Mouse (Mus musculus) heart, postnatal 0 days (tissue): Measurements from ENCODE around the gene a.

Experiments used
- CTCF ChIP-seq: IDR thresholded peaks from 2 replicates; pipeline ENCODE4 v1.5.1; 2016; ENCODE audit warnings: antibody characterized with exemption, control low read depth, low read depth
- EP300 ChIP-seq: IDR thresholded peaks from 2 replicates; pipeline ENCODE4 v1.6.1; 2016; ENCODE audit warnings: antibody characterized with exemption, low read depth

DNA sequence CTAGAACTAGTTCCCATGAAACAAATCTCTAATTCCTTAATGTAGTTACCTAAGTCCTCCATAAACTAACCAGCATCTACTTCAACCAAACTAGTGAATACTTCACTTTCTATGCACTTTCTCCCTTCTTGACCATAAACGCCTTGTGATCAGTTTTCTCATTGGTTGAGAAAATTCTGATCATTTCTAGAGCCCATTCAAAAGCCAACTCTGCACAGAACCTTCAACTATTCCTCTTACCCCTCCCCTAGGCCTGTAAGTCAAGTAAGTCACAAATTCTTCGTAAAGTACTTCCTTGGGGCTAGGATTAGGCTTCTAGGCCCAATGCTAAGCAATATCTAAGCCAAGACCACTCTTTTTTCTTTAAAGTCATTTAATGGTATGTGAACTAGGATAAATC lies 100.4 kb downstream of the a start:
- TF ChIP-seq CTCF = no peak
- TF ChIP-seq EP300 = no peak
